Mouse (Mus musculus) granulocyte monocyte progenitor cell, adult 5-6 weeks (primary cell): Measurements from ENCODE around the gene Camta1. TPM values are rescaled to one million over a fixed set of nuclear protein-coding genes. Genes with fewer than 3 reads are reported as not detected.
A peak's percentile ranks its signal among the peaks of the same experiment; 100 is the strongest.

ENCODE experiments used
- ATAC-seq: replicated peaks from 2 replicates; pipeline ENCODE4 v1.8.0; 2016; ENCODE audit warnings: mild to moderate bottlenecking, moderate TSS enrichment, inconsistent platforms; ENCODE audit not compliant: poor library complexity, severe bottlenecking
- total RNA-seq, 2 experiments: library from RNA; stranded (forward) in 1 of 2; stranded (reverse) in 1 of 2; fragments of 200-712, 200-1000 nt in 1 of 2; fragments of >200 nt in 1 of 2; fragmentation: Nextera tagmentation in 1 of 2; gene quantifications; 2 replicates each; pipeline ENCODE4 v1.2.3; 2014 to 2017

The Camta1 gene
- total RNA-seq, 2 experiments from 2014 or later, result 31.9 to 35.5 TPM

DNA sequence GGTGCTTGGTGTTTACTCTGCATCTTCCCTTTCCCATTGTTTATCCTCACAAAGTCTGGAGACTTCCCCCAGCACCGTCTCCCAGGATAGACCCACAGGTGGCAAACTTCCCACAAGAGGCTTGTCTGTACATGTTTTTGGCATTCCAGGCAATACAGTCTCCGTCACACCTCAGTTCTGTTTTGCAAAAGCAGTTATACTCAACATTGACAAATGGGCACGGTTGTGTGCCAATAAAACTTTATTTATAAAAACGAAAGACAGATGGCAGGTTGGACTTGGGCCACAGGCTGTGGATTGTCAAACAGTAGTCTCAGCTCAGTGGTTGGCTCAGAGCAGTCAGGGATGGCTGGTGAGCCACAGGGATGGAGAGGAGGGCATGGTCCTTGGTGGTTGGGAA is 509.4 kb downstream of the Camta1 start:
- no peak for ATAC-seq

DNA sequence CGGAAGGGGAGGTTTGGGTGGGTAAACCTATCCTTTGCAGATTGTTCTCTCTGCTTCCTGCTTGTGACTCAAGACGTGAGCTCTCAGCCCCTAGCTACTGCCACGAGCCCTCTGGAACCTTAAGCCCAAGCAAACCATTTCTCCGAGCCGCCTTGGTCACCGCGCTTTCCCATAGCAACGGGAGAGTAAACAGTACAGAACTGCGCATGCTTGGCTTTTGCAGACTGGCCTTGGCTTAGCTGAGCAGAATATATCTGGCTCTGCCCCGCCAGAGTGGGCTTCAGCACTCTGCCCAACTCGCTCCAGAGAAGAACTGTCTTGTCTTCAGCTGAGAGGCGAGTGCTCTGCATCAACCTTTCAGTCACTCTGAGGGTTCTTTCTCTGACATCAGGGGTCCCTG is 509.9 kb downstream of the Camta1 start:
- no peak for ATAC-seq

DNA sequence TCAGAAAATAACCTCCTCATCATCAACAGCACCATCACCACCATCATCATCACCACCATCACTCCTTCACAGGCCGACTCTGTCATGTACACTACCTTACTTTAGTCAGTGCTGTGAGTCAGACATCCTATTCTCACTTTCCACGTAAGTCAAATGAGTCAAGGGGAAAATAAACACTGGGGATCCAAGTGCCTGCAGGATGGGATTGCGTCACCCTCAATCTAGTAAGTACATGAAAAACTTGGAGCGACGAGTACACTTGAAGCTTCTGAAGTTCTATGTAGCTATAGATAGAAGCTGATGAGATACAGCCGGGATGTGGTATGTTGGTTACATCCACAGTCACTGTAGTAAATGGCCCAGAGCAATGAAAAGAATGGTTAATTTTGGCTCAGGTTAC is 514.1 kb downstream of the Camta1 start:
- ATAC-seq, result no peak

DNA sequence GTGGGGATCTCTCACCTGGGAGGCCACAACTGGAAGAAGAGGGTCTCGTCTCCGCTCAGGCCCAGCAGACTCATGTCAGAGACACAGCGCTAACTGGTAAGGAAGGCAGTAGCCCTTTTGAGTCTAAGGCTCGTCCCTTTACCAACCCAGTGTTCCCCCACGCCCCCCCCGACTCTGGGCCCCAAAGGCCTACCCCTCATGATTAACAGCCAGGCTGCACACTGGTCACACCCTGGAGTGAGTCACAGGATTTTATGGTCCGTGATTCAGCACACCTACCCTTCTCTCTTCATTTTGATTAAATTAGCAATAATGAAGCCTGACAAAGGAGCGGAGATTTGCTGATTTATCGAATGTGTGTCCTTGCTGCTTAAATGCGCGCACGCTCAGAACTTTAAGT is 515.0 kb downstream of the Camta1 start:
- no peak for ATAC-seq

DNA sequence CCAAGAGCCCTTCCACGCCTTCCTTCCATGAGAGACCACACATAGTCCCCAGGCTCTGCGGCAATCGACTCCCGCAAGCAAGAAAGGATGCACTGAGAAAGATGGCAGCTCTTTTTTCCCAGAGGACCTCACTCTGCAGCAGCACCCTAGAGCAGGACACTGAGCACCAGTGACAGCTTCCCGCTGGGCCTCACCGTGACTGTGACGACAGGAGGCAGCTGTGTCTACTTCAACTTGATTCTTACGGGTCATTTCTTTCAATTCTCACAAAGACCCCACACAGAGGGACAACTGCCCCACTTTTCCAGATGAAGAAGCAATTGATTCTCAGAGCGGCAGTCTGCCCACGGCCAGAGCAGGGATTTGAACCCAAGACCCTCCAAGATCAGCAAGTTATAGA is 516.9 kb downstream of the Camta1 start:
- no peak for ATAC-seq

DNA sequence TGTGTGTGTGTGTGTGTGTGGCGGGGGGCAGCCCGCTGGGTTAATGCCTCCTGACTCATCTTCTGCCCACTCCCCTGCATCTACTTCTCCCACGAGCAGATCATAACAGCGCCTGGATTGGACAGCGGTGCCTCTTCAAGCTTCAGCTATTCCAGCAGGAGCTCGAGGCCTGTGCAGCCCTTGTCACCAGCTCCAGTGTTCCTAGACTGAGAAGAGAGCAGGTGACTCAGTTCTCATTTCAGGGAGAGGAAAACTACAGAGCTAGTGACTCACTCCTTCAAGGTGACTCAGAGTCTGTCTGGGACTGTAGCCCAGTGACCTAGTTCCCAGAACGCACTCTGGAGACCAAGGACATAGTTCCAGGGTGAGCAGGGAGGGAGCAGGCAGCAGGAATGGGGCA is 522.3 kb downstream of the Camta1 start:
- no peak for ATAC-seq

DNA sequence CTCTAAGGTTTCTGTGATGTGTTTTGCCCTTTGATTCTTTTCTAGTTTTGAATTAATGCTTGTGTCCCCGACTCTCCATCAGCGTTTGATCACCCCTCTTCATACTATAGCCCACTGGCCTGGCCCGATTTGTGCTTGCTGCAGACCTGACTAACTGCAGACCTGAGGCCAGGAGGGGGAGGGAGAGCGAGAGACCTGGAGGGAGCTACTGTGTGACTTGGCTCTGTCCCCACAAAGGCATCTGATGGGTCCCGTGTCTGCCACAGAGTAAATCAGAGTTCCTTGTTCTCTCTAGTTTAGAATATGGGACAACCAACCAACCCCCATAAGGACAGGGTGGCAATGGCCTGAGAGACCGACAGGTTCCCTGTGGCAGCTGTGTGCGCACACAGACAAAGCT is 522.7 kb downstream of the Camta1 start:
- ATAC-seq, result no peak

DNA sequence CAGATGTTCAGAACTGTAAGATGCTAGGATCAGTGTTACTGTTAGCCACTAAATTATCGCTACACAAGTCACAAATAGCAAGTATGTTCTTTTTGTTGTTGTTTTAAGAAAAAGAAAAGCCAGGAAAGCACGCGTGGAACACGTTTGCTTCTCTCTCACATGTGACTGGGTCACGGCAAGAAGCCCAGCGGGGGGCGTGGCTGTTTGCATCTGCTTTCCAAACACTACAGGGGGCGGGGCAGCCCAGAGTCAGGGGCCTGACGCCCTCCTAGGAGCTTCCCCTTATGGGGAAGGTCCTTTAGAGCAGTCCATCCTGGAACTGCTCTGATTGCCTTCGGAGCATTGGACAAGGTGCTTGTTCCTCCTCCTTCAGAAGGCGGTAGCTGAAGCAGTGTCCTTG is 524.1 kb downstream of the Camta1 start:
- ATAC-seq, result no peak

DNA sequence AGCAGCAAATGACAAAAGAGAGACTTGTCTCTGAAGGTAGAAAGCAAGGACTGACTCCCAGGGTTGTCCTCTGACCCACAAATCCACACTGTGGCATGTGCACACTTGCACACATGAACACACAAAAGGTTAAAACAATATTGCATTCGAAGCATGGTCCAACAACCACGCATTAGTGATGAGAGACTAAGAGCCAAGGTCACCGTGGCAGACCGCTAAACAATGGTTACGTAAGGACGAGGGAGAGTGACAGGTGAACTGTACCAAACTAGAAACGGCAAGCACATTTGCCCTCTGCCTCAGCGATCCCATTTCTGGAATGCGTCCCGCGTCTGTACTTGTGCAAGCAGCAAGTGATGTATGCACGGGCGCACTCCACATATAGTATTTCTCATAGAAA is 525.3 kb downstream of the Camta1 start:
- no peak for ATAC-seq

DNA sequence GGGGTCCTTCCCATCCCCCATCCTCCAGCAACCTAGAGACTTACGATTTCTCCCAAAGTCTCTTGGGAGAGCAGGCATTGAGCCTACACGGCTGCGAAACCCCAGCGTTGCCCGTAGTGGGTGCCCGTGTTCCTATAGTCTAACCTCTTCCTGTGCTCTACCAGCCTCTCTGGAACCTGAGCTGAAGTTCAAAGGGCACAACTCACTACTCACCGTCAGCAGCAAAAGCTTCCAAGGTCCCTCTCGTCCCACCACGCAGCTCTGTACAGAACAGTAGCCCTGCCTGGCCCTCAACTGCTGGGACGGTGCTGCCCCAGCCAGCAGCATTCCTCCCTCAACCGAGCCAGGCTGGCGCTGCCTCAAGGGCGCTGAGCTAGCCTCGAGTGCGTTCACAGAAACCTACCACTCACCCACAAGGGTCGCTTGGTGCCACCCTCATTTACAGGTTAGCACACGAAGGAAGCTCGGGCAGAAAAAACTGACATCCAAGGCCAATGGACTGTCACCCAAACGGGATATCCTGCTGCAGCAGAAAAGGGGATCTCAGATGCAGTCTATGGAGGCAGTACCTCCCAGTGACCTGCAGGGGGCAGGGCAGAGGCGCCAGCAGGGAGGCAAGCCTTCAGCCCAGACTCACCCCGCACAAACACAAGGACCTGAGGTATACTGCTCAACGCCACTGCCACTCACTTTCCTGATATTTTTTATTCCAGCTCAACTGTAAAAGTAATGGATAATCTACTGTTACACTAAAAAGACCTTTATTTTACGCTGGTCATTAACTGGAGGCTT is 526.5 kb downstream of the Camta1 start:
- ATAC-seq, result peak; percentile 72

DNA sequence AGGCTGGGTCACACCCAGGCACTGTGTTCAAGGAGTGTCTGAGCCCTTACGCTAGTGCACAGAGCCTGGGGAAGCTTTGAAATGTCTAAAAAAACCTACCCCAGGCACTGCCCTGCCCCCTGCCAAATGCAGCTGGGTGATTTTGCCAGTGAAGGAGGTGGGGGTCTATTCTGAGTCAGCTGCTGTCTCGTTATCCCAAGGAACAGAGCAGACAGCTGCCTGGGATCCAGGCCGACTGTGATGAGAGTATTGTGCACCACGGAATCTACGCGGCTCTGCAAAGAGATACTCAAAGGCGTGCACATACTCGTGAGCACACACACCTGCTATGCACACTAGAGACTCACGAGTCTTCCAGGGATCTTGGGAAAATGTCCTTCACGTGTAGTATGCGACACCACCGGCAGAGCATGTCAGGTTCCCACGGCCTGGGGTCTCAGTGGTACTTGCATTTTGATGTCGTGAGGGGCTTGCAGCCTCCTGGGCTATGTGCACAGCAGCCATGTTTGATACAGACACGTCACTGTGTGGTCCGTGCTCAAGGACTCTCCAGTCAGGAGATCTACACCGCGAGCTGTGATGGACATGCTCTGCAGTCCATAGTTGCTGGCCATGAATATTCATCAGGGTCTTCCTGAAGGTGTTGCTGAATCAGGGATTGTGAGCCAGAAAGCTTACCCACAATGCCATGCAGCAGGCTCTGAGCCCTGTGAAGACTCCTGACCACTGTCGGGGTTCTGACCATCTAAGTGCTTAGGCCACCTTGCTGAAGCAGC is 529.4 kb downstream of the Camta1 start:
- no peak for ATAC-seq

DNA sequence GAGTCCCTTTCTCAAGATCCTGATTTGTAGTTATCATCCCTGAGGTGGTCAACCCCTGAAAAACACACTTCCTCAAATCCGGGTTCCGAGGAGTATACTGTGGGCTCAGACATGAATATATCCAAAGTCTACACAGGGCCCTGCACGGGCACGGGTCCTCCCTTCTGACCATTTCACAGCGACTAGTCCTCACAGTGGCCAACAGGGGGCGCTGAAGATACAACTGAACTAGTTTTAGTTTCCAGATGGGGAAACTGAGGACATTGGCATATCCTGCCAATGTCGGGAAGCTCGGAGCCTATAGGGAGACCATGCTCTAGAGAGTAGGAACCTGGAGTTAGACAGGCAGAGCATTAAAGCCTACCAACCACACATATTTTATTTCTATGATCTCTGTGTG is 530.7 kb downstream of the Camta1 start:
- ATAC-seq, result no peak

DNA sequence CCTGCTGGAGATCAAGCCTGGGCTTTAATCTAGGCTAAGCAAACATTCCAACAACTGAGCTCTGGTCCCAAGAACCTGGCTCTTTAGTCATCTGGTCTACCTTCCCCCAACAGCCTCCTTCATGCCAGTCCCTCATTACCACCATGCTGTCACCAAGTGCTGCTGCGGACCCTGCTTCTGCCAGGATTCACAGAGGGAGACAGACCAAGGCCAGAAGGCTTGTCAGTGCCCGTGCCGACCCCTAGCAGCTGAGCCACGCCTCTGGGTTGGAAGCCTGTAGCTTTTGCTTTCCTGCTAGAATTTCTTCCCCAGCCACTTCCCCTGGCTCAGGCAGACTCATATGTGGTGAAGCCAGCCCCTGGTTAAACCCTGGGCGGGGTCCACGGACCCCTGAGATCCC is 533.6 kb downstream of the Camta1 start:
- ATAC-seq, result no peak

DNA sequence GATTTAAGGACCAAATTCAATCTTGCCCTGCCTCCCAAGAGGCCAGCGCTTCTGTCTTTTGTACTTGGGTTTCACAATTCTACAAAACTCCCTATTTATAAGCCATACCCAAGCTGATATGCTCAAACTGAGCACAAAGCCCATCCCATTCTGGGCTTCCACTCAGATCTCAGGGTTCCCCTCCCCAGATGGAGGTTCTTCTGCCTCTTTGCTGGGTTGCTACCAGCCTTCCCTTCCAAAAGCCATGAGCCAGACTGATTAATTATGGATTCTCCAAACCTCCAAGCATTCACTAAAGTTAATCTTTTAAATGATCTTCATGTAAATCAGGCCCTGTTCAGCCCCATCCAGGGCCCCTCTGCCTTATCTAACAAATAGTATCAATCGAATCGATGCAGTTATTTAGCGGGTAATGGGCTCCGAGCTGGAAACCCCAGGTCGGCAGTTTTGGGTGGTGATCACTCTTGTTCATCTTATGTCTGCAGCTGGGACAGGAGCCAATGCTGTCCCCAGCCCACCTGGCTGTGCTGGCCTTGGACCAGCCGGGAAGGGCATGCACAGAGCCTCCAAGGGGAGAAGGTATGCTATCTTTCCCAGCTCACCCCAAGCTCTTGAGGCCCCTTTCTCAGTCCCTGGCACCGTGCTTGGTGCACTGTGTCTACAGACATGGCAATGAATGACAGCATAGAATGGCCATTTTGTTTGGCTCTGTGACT is 534.5 kb downstream of the Camta1 start:
- no peak for ATAC-seq

DNA sequence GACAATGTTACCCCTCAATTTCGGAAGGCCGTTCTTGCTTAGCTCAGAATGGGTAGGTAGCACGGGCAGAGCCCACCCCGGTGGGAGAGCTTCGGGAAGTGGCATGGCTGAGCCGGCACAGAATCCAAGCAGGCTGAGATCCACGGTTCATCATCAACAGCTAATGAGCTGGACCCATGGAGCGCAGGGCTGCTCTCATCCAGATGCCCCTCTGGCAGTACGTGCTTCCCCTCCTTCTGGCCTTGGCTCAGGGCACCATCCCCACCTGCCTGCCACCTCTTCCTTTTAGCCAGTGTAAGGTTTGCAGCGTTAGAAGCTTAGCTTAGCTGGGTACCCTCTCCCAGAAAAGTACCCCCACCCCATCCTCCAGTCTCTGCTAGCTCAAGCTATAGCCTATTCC is 545.2 kb downstream of the Camta1 start:
- no peak for ATAC-seq

DNA sequence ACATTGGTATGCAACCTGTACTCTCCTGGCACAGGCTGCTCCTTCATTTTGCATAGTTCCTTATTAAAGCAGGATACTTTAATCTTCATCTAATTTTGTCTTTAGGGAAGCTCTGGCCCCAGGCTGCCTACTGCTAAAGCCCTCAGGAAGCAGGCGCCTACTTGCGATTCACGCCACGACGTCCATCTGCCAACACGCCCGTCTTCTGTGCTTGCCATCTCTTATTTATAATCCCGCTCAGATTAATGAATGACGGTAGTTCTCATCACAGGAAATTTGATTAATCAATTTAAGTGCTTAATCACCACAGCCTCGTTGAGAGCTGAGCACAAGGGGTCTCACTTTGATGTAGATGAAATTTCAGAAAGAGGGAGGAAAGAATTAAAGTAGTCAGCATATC is 546.0 kb downstream of the Camta1 start:
- ATAC-seq, result no peak

DNA sequence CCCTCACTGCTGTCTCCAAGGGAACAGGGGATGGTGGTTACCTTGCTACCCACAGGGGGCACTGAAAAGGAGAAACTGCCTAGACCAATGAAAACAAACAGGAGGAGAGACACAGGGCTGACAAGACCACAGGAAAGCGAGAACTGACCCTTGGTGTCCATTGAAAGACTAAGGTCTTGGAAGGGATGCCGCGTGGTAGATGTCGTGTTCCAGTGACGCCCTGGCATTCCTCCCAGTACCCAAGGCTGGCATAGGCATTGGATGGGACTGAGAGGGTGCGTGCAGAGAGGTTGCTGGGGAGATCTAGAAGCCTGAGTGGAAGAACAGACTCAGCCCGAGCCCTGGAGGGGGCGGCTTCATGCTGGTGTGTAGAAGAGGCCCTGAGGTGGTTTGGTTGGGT is 550.9 kb downstream of the Camta1 start:
- no peak for ATAC-seq

DNA sequence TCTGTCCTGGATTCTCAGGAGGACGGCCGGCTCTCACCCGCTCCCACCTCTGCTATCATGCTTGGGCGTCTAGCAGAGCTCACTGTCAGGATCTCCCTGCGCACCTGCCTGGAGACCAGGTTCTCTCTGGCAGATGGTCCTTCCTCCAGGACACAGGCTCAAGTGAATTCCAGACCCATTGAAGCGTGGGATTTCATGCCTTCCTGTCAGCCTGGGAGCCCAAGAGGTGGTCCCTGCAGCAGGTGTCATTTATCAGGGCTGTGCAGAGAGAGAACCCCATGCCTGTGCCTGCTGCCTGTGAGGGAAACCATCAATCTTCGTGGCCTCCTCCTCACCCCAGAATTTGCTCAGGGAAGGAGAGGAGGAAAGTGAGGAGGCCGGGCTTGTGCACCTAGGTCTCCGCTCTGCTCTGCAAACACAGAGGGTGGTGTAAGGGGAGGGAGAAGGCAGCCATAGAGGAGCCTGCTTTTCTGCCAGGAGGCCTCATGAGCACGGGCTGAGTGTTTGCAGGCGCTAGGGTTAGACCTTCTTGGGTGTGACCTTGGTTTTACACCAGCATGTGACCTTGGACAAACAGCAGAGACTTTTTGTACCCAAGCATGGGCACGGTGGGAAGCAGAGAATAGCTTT is 551.5 kb downstream of the Camta1 start:
- ATAC-seq, result no peak

DNA sequence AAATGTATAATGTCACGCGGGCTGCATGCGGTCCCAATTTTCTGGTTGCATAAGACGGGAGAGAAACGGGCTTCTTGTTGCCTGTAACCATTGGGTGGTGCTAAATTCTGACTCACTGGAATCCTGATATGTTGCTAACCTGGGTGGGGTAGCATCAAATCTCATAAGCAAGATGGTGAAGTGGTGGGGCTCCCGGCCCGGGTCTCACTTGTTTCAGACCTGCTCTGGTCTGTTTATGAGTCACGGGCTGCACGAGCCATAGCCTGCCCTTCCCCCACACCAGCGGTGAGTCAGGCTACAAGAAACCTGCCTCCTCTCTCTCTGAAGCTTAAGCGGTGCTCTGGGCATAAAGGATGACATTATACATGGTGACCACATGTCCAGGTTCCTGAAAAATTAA is 554.8 kb downstream of the Camta1 start:
- ATAC-seq, result no peak

DNA sequence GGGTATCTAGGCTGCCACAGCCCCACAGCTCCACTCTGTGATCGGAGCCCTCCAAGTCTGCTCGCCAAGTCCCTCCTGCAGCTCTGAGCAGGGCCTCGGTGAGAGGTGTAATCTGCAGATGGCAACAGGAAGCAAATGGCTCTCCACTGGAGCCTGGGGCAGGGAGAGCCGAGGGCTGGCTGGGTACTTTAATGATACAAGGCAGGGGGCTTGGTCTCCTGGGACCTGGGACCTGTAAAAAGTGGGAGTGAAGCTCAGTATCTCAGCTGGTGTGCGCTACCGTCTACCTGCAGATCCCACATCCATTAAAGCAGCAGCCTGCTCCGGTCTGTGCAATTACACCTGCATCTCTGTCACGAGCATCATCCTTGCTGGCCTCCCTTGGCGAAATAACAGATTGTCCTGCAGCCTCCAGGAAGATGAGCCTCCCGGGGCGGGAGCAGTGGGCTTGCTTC is 555.3 kb downstream of the Camta1 start:
- no peak for ATAC-seq

DNA sequence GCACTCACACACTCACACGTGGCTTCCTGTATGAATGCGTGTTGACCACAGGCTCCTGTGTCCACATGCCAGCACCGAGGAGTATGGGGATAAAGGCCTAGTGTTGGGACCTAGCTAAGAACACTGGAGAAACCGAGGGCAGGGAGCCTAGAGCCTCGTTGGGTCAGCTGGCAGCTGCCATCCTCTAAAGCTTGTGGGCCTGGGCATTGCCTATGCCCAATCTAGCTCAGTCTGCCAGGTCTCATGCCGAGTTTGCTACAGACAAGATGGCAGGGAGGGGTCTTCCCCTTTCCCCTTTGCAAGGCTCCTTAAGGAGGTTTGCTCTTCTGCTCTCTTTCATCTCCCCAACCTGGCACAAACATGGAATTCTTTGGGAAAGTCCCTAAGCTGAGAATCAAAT is 555.9 kb downstream of the Camta1 start:
- ATAC-seq, result no peak
